Mouse (Mus musculus): ENCODE measurements at regions not wholly inside any gene's neighbourhood (a gene's known extent, or its start where the extent isn't known, plus 50 kb on each side); places are given as distances from the start of the nearest gene placed in this dataset.

GRCm38 (mm10) chr9:32901287-32901686, 265.3 kb downstream of the Ets1 start:
- ATAC-seq (ENCODE audit: insufficient number of reproducible peaks, low FRiP score, low TSS enrichment), result no peak

GRCm38 (mm10) chr9:32906233-32906872, 270.3 kb downstream of the Ets1 start:
- ATAC-seq (ENCODE audit: insufficient number of reproducible peaks, low FRiP score, low TSS enrichment), result no peak

GRCm38 (mm10) chr9:32910641-32911040, 274.6 kb downstream of the Ets1 start:
- no peak for ATAC-seq (ENCODE audit: insufficient number of reproducible peaks, low FRiP score, low TSS enrichment)

GRCm38 (mm10) chr9:32915633-32916032, 279.6 kb downstream of the Ets1 start:
- no peak for ATAC-seq (ENCODE audit: insufficient number of reproducible peaks, low FRiP score, low TSS enrichment)

GRCm38 (mm10) chr9:32916731-32917130, 280.7 kb downstream of the Ets1 start:
- no peak for ATAC-seq (ENCODE audit: insufficient number of reproducible peaks, low FRiP score, low TSS enrichment)

GRCm38 (mm10) chr9:32923925-32924324, 287.9 kb downstream of the Ets1 start:
- ATAC-seq (ENCODE audit: insufficient number of reproducible peaks, low FRiP score, low TSS enrichment), result no peak

- no peak for ATAC-seq (ENCODE audit: insufficient number of reproducible peaks, low FRiP score, low TSS enrichment)
Measured at GRCm38 (mm10) chr9:32924333-32924886, 288.4 kb downstream of the Ets1 start.

GRCm38 (mm10) chr9:32925036-32925435, 289.0 kb downstream of the Ets1 start:
- ATAC-seq (ENCODE audit: insufficient number of reproducible peaks, low FRiP score, low TSS enrichment), result no peak

- no peak for ATAC-seq (ENCODE audit: insufficient number of reproducible peaks, low FRiP score, low TSS enrichment)
Measured at GRCm38 (mm10) chr9:32925720-32926595, 289.9 kb downstream of the Ets1 start.

GRCm38 (mm10) chr9:32927656-32928055, 291.6 kb downstream of the Ets1 start:
- ATAC-seq (ENCODE audit: insufficient number of reproducible peaks, low FRiP score, low TSS enrichment), result no peak

- ATAC-seq (ENCODE audit: insufficient number of reproducible peaks, low FRiP score, low TSS enrichment), result no peak
Measured at GRCm38 (mm10) chr9:32928289-32929000, 292.4 kb downstream of the Ets1 start.

GRCm38 (mm10) chr9:32929331-32929730, 293.3 kb downstream of the Ets1 start:
- no peak for ATAC-seq (ENCODE audit: insufficient number of reproducible peaks, low FRiP score, low TSS enrichment)

GRCm38 (mm10) chr9:32929826-32930225, 293.8 kb downstream of the Ets1 start:
- no peak for ATAC-seq (ENCODE audit: insufficient number of reproducible peaks, low FRiP score, low TSS enrichment)

GRCm38 (mm10) chr9:32931266-32932005, 295.4 kb downstream of the Ets1 start:
- ATAC-seq (ENCODE audit: insufficient number of reproducible peaks, low FRiP score, low TSS enrichment), result no peak

GRCm38 (mm10) chr9:32933237-32934071, 297.4 kb downstream of the Ets1 start:
- peak; percentile 40; the same call in 1 of the 2 replicates for ATAC-seq (ENCODE audit: insufficient number of reproducible peaks, low FRiP score, low TSS enrichment)

- no peak for ATAC-seq (ENCODE audit: insufficient number of reproducible peaks, low FRiP score, low TSS enrichment)
Measured at GRCm38 (mm10) chr9:32934436-32934835, 298.4 kb downstream of the Ets1 start.

GRCm38 (mm10) chr9:32936462-32936861, 300.4 kb downstream of the Ets1 start:
- ATAC-seq (ENCODE audit: insufficient number of reproducible peaks, low FRiP score, low TSS enrichment), result no peak

- no peak for ATAC-seq (ENCODE audit: insufficient number of reproducible peaks, low FRiP score, low TSS enrichment)
Measured at GRCm38 (mm10) chr9:32937391-32937790, 301.4 kb downstream of the Ets1 start.

GRCm38 (mm10) chr9:32938857-32939256, 302.8 kb downstream of the Ets1 start:
- no peak for ATAC-seq (ENCODE audit: insufficient number of reproducible peaks, low FRiP score, low TSS enrichment)
